In the genomic region with DNA sequence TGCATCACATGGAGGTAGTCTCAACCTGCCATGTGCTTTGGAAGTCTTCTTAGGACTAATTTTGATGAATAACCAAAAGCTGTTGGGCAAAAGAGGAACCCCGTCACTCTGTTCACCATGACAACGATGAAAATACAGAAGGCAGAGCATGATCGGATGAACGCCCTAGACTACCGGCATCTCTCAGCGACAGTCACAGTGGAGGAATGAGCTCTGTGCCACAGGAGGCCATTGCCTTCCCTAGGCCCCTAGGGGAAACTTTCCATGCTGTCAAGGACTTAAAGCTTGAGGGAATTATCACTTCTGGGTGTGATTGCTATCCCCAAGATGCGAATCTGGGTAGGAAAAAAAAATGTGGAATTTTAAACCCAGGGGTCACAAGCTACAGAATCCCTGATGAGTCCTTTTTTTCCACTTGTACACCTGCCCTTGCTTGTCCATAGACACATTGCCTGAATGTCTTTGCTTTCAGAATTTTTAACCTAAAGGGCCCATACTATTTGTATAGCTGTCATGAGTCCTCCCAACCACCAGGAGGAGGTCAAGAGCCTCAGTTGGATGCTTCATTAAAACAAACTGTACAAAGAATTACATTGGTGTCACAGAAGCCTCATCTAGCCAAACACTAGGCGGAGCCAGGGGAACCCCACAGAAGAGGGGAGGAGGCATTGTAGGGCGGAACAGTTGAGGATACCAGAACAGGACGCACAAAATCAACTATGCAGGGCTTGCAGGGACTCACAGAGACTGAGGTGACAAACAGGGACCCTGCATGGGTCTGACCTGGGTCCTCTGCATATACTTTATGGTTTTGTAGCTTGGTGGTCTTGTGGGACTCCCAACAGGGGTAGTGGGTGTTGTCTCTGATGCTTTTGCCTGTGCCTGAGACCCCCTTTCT, we compare ENCODE assay signal across 14 mouse cellular contexts. TPM values are rescaled to one million over a fixed set of nuclear protein-coding genes. Genes with fewer than 3 reads are reported as not detected.
A peak's percentile ranks its signal among the peaks of the same experiment; 100 is the strongest.
DNase-seq lines count a peak whose midpoint lies in the region; ATAC-seq and TF ChIP-seq lines count a peak whose summit lies in the region.
"Had no signal": no experiment of that assay in that cellular context is flagged by ENCODE, and none has a peak within 500 bp of the region (broad histone marks: within the 10 kb centered on the region; RNA-seq: fewer than 3 reads in every experiment).

No protein-coding gene starts in this region.

- no peak for TF ChIP-seq POLR2A in CH12.LX (IDR thresholded peaks at IDR 0.05; ENCODE audit: low read depth, low read length)

- H3K4me2 ChIP-seq in CH12.LX (ENCODE audit: insufficient read depth, low read depth, poor library complexity, severe bottlenecking) = no peak overlapping the region

- H3K4me3 ChIP-seq in left cerebral cortex, adult 2 months = no peak overlapping the region
- H3K4me3 ChIP-seq in CH12.LX (replicated peaks in 1 of 3; ENCODE audit: low read depth in 2 of 3, low read length in 2 of 3, poor library complexity in 1 of 3) = no peak overlapping the region
- H3K4me3 ChIP-seq: embryonic facial prominence, embryonic 10.5 days had no signal

- peak; percentile 21 for TF ChIP-seq CTCF in left cerebral cortex, adult 2 months (IDR thresholded peaks at IDR 0.05)
- peak; percentile 21 to 70; a peak in 2 of 4 replicates for TF ChIP-seq CTCF in CH12.LX (conservative IDR thresholded peaks at IDR 0.05 in 1 of 2, IDR thresholded peaks at IDR 0.05 in 1 of 2; ENCODE audit: low read depth in 2 of 2, low read length in 2 of 2)

- no peak overlapping the region for H3K9ac ChIP-seq in CH12.LX (ENCODE audit: insufficient read depth, low read depth)

- H3K4me1 ChIP-seq in CH12.LX (ENCODE audit: control insufficient read depth in 1 of 2, insufficient read depth in 2 of 2) = peaks cover 0 to 6% of the 10 kb centered on the region in 2 experiments; a peak in 2 of 4 replicates

- TF ChIP-seq EP300 in CH12.LX (IDR thresholded peaks at IDR 0.05; ENCODE audit: low read length) = no peak

- H3K79me2 ChIP-seq in CH12.LX (replicated peaks; ENCODE audit: control insufficient read depth, extremely low read depth, insufficient read depth, poor library complexity, severe bottlenecking) = no peaks in the 10 kb centered on the region

- in situ Hi-C loops in CH12.LX (cut with MboI; ENCODE audit: low pct_ligation_motif_present, low pct_unique_long_range_greater_than_20kb, low sequenced_read_pairs) = no loop called here

- dilution Hi-C loops in CH12.LX (cut with MboI; ENCODE audit: extremely low pct_ligation_motif_present, extremely low pct_unique_long_range_greater_than_20kb, low sequenced_read_pairs) = no loop called here

- DNase-seq in heart, adult 11 months = peak; percentile 90
- DNase-seq in heart, postnatal 36 days = no peak
- DNase-seq in left cerebral cortex, adult 2 months (ENCODE audit: extremely low spot score in 1 of 2, low spot score in 2 of 2) = no peak
- DNase-seq in left cerebral cortex, postnatal 10 days (ENCODE audit: extremely low spot score in 1 of 2, low spot score in 2 of 2) = no peak
- DNase-seq in CH12.LX (ENCODE audit: extremely low read depth) = peak; percentile 17
- DNase-seq in spleen, postnatal 4 days (ENCODE audit: low spot score in 2 of 2) = no peak
- no peak for DNase-seq in frontal cortex, postnatal 10 days (ENCODE audit: low spot score in 2 of 2)
- DNase-seq: adrenal gland, adult 2 months; cerebellum, adult 9-11 months; kidney, postnatal 10 days had no signal

- TF ChIP-seq RAD21 in CH12.LX (IDR thresholded peaks at IDR 0.05; ENCODE audit: low read depth, low read length) = peak; percentile 31

- peaks cover 87% of the 10 kb centered on the region for H3K27me3 ChIP-seq in CH12.LX (replicated peaks)

- no peaks in the 10 kb centered on the region for H3K36me3 ChIP-seq in CH12.LX (replicated peaks in 1 of 2; ENCODE audit: control insufficient read depth in 1 of 2, insufficient read depth in 1 of 2, low read length in 1 of 2)
- H3K36me3 ChIP-seq: embryonic facial prominence, embryonic 10.5 days had no signal

- intact Hi-C loops in heart, postnatal 36 days (cut with DNase I) = loop anchor here (5.0 kb wide), 1 partner anchor 424 kb away; a partner anchor contains a TSS
- intact Hi-C loops in left cerebral cortex, adult 2 months (cut with DNase I) = no loop called here
- intact Hi-C loops in left cerebral cortex, postnatal 10 days (cut with DNase I) = no loop called here

- peak; percentile 80 to 84 for ATAC-seq in hematopoietic stem cell, adult 5-6 weeks (replicated peaks in 1 of 2; ENCODE audit: insufficient read depth in 1 of 2, low FRiP score in 2 of 2, low TSS enrichment in 1 of 2, low read depth in 1 of 2, poor library complexity in 2 of 2, severe bottlenecking in 2 of 2)

- no peak overlapping the region for H3K27ac ChIP-seq in left cerebral cortex, adult 2 months
- H3K27ac ChIP-seq in CH12.LX (ENCODE audit: insufficient read depth, low read depth) = no peak overlapping the region
- H3K27ac ChIP-seq: embryonic facial prominence, embryonic 10.5 days had no signal

- H3K9me3 ChIP-seq in CH12.LX (replicated peaks; ENCODE audit: low read length) = no peaks in the 10 kb centered on the region
- H3K9me3 ChIP-seq: embryonic facial prominence, embryonic 10.5 days had no signal

TF ChIP-seq in CH12.LX, 34 proteins besides CTCF, POLR2A, EP300 and RAD21:
- TF ChIP-seq TBP (conservative IDR thresholded peaks at IDR 0.05; ENCODE audit: low read depth, low read length) (no peak), POLR2AphosphoS2 (IDR thresholded peaks at IDR 0.05; ENCODE audit: low read depth, low read length) (no peak), SMC3 (IDR thresholded peaks at IDR 0.05; ENCODE audit: low read depth, low read length) (peak; percentile 47), CHD2 (IDR thresholded peaks at IDR 0.05; ENCODE audit: low read length) (no peak), MYC (IDR thresholded peaks at IDR 0.05; ENCODE audit: low read depth, low read length) (no peak), HCFC1 (IDR thresholded peaks at IDR 0.05; ENCODE audit: low read depth, low read length) (peak; percentile 30; the same call in 1 of the 2 replicates)

RNA-seq across cellular contexts. Expression of a gene that starts 53.2 kb away (rescaled TPM):
- not detected for total RNA-seq in heart, postnatal 36 days (2021)
- 1 to 10 TPM; 4.5 to 4.8 TPM for total RNA-seq in left cerebral cortex, adult 2 months (2021)
- 1 to 10 TPM; 2.0 to 2.9 TPM for total RNA-seq in left cerebral cortex, postnatal 10 days (2021)
- total RNA-seq in CH12.LX (2012; rRNA removed) (not detected in 2 replicates), CH12.LX (2014; rRNA removed) (not detected in 2 replicates)
- polyA plus RNA-seq in CH12.LX (2012; ENCODE audit: insufficient read length, low read depth) = not detected in 2 replicates
- not detected in 2 replicates for total RNA-seq in hematopoietic stem cell, adult 5-6 weeks (2017)
- total RNA-seq: MEL had no signal
- polyA plus RNA-seq: liver, adult 2 months had no signal

Comparison
In these comparisons a context has a peak if more than half of its experiments do, and no peak if none do; other contexts are left out.
1. DNase-seq: peak in heart, adult 11 months (single experiment) and CH12.LX (single experiment); none in heart, postnatal 36 days (0 of 2), left cerebral cortex, adult 2 months (0 of 2), left cerebral cortex, postnatal 10 days (0 of 2), spleen, postnatal 4 days (0 of 2) and frontal cortex, postnatal 10 days (0 of 2).